Mouse (Mus musculus) monocyte, adult 59 days (primary cell): ENCODE measurements around the gene Copb1. TPM values are rescaled to one million over a fixed set of nuclear protein-coding genes. Genes with fewer than 3 reads are reported as not detected.

Source experiments
- total RNA-seq, 2 experiments: library from RNA; stranded (reverse); gene quantifications; one replicate each; pipeline ENCODE4 v1.2.4; 2023

The Copb1 gene
- total RNA-seq: 10 to 100 TPM; 84.5 to 87.5 TPM

DNA sequence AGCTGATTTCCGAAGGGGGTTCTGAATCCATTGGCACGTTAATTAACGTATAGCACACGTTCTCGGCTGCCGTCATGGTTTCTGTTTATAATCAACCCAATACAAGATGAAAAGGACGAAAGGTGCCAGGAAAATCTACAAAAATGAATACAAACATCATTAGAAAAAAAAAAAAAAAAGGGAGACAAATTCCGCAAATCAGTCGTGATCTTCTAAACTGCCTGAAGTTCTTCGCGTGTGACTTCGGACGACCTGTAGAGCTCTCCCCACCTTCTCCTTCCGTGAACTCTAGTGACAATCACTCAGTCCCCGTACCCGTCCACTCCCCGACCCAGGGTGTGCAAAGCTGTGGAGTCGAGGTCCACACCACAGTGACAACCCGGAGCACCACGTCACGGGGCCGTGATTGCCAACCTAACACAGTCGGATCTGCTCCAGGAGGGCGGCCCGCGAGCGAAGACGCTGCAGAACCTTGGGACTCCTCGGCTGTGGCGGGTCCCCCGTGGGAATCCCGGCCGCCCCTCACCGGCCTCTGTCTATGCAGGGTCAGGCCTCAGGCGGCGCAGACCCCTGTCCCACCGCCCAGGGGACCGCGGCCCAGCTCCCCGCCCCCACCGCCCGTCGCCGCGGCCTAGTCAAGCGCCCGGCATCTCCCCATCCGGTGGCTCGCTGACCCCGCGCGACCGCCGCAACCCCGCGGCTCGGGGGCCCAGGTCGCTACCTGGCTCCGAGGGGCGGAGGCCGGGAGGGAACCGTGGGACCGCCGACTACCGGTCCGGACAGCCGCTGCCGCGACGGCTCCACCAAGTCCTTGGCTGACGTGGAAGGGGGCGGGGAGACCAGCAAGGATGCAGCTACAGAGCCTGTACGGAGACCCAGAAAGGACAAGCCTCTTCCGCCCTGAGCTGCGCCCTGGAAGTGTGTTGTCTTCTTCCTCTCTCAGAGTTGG is at the start of gene Copb1:
Copb1 (minus strand) TSS at position 827 of the 949 bp plus-strand sequence.

DNA sequence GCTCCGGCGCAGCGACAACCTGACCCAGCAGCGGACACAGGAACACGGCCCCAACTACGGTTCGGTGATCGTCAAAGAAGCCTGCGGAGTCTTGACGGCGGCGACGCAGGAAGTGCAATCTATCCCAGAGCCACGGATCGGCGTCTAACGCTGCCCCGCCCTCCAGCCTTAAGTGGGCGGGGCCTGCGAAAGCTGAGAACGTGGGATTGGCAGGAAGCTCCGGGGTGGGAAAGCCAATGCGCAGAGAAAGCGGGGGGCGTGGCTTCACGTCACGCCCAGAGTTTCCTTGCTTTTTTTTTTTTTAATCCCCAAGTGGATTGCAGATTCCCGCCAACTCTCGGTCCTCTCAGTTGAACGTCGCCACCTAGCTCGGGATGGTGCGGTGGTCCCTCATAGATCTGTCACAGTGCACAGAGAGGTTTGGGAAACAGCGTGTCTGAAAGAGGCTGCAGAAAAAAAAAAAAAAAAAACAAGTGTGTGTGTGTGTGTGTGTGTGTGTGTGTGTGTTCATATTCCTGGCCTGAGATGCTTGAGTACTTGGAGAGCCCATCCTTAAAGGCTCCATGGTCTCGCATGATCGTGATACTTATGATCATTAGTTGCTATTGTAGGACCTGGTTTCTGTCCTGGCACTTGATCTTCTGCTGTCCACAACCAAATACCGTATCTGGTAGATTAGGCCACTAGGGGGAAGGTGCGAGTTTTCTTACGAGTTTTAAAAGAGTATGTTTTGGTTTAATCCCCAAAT is 21.7 kb upstream of the Copb1 start, which contains the start of gene Psma1:
Psma1 (minus strand) TSS at position 114 of the 748 bp plus-strand sequence.

Other genes with a start within 250 kb of the Copb1 start
- 1 to 10 TPM; 7.1 to 7.4 TPM for gene Rras2, start 136.9 kb downstream of the Copb1 start, total RNA-seq
- 100 to 1,000 TPM in 1 of 2 experiments, 10 to 100 TPM in 1; 100.0 to 105 TPM for gene Psma1, start 21.4 kb upstream of the Copb1 start, total RNA-seq
- gene Pde3b, start 160.6 kb upstream of the Copb1 start, total RNA-seq: 10 to 100 TPM in 1 of 2 experiments, 1 to 10 TPM in 1; 9.3 to 11.2 TPM